Mouse (Mus musculus): ENCODE results near the gene Hs6st1.
A peak's percentile ranks its signal among the peaks of the same experiment; 100 is the strongest.

Gene Hs6st1

DNA sequence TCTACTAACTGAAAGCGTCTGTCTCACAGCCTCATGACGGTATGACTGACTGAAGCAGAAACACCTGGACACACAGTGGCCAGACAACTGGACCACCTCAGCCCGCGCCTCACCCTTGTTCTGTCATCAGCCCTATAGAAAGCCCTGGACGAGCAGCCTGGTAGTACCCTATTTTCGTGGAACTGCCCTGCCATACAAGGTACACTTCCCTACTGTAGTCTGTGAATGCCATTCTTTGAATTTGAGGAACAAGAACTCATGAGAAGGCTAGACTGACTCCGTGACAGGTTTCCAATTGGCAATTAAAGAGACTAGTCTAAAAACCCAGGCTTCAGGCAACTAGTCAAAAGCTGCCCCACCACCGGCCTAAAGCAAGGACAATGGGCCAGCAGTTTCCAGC lies 53.0 kb downstream of the Hs6st1 start:
- no peak for DNase-seq (ENCODE audit: low read depth in 2 of 2, low spot score in 2 of 2)

DNA sequence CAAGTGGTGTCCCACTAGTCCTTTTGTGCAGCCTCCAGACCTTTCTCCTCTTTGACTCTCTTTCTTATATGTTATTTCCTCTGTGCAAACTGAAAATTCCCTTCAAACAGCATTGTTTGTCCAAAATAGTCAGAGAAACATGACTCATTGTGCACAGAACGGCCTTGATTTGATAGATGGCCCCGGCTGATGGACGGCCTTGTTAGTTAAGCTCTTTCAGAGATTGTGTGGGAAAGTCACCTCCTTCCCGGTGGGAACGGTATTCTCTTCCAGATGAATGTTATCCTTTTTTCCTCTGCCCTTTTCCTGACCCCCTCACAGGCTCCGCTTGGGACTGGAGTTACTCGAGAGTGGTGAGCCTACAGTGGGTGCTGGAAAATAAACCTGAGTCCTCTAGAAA lies 56.9 kb downstream of the Hs6st1 start:
- no peak for DNase-seq (ENCODE audit: low read depth in 2 of 2, low spot score in 2 of 2)

GRCm38 (mm10) chr1:36129126-36129525 lies 60.9 kb downstream of the Hs6st1 start:
- no peak for DNase-seq (ENCODE audit: low read depth in 2 of 2, low spot score in 2 of 2)

GRCm38 (mm10) chr1:36129881-36130280 lies 61.7 kb downstream of the Hs6st1 start:
- no peak for DNase-seq (ENCODE audit: low read depth in 2 of 2, low spot score in 2 of 2)

DNA sequence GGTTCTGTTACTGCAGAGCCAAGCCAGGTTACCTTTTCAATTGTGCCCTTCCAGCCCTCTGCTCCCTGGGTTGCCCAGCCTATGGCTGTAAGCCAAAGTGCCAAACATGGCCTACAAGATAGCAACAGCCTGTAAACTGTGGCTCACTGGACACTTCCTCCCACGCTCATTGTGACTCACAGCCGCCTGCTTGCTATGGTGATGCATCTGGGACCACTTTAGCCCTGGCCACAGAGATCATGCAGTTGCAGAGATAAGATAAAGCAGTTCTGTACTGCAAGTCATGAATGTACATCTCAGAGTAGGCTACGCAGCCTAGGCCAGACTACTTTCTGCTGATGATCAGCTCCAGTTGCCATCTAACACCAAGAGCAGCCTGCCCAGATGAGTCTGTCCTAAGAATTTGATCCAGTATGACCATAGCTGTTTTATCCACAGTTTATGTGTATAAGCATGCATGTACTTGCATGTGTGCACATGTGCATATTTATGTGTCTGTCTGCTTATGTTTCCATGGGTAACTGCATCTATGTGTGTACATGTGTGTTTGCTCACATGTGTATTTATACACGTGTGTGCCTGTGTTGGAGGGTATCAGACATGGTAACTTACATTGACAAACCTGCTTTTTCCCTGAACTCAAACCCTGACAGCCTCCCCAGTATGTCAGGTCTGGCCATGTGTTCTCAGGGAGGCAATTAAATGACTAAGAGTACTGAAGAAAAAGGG lies 62.3 kb downstream of the Hs6st1 start:
- DNase-seq (ENCODE audit: low read depth in 2 of 2, low spot score in 2 of 2) = no peak

DNA sequence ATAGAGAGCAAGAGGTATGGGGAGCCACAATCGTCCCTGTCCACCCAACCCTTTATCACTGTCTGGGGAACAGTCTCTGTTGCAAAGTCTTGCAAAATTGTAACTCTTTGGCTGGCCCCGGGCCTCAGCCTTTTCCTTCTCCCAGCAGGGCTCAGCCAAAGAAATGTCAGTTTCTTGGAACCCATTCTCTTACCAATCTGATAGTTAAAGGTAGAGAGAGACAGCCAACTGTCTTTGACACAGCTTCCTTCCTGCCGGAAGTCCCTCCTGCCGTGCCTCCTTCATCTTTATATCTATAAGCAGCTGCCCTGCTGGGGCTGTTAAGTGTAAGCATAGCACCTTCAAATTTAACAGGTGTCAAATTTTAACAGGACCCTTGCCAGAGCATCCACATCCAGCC lies 63.0 kb downstream of the Hs6st1 start:
- no peak for DNase-seq (ENCODE audit: low read depth in 2 of 2, low spot score in 2 of 2)

DNA sequence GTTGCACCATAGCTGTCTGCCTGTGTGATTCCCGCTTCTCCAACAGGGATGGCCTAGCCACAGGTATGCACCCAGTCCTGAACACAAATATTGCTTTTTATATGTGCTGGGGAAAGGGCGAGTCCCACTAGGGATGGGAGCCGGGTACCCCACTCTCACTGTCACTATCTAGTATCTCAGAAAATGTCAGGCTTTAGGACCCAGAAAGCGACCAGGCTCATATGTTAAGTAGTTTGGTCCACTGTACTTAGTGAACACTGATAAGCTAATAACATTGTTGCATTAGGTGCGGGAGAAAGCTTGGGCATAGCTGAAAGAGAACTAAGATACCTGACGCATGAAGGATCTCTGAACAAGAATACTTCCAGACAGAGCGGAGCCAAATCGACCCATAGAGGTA lies 63.6 kb downstream of the Hs6st1 start:
- no peak for DNase-seq (ENCODE audit: low read depth in 2 of 2, low spot score in 2 of 2)

DNA sequence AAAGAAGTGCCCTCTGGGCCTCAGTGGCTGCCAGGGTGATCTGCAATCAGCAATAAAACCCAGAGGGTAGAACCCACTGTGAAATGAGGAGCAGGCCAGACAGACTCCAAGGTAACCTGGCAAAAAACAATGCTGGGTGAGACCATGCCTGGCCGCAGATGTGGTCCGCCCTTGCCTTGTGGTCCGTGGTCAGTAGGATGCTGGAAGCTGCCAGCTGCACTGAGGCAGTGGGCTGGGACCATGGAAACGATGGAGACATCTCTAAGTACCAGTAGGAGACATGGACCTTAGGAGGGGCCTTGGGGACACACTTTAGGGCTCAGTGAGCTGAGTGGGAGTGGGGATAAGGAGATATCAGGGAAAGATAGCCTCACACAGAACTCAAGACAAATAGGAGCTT lies 64.0 kb downstream of the Hs6st1 start:
- DNase-seq (ENCODE audit: low read depth in 2 of 2, low spot score in 2 of 2) = no peak

- peak in 1 of 2 experiments; percentile 16 for DNase-seq (ENCODE audit: low read depth in 2 of 2, low spot score in 2 of 2)
Observed at GRCm38 (mm10) chr1:36133041-36133440, 64.8 kb downstream of the Hs6st1 start.

DNA sequence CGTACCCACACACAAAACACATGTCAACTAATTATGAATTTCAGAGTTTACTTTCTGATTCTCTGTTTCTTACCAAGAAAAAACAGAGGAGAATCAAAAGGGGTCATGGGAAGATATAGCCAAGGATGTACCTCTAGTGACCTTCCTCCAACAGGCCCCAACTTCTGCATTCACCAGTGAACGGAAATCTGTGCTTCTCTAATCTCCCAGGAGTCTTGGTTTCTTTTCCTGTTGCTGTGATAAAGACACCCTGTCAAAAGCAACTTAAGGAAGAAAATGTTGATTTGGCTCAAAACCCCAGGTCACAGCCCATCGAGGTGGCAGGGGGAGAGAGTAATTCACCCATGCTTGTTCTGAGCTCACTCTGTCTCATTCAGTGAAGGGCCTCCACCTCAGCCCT lies 65.4 kb downstream of the Hs6st1 start:
- no peak for DNase-seq (ENCODE audit: low read depth in 2 of 2, low spot score in 2 of 2)

- DNase-seq (ENCODE audit: low read depth in 2 of 2, low spot score in 2 of 2) = peak; percentile 73 to 76
Observed at GRCm38 (mm10) chr1:36134584-36134983, 66.4 kb downstream of the Hs6st1 start.

GRCm38 (mm10) chr1:36140311-36140710 lies 72.1 kb downstream of the Hs6st1 start:
- DNase-seq (ENCODE audit: low read depth in 2 of 2, low spot score in 2 of 2) = no peak

DNA sequence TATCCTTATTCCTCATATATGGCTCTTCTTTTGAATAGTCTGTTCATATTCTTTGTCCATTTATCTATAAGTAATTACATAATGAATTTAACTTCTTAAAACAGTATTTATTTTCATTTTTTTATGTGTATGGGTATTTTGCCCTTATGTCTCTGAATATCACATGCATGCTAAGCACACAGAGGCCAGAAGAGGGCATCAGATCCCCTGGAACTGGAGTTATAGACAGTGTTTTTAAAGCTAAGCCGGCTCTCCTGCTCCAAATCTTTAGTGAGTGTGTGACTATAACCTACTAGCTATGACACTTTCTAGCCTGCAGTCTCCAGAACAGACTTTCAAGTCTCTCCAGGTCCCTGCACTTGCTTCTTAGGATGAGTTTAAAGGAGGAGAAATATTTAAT lies 76.8 kb downstream of the Hs6st1 start:
- peak in 1 of 2 experiments; percentile 39 for DNase-seq (ENCODE audit: low read depth in 2 of 2, low spot score in 2 of 2)

DNA sequence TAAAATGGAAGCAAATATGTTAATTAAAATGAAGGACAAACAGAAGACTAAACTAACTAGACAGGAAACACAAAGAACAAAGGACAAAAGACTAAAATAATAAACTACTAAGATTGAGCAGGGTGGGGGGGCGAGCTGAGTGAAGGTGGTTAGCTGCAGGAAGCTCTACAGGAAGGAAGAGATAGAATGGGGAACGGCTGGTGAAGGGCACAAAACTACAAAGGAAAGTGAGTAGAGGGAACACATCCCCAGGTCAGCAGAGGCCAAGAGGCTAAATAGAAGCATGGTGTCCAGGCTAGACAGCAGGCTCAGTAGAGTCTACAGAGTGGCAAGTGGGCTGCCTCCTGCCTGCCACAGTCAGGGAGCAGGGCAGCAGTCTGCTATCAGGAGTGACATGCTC lies 80.6 kb downstream of the Hs6st1 start:
- peak in 1 of 2 experiments; percentile 26 for DNase-seq (ENCODE audit: low read depth in 2 of 2, low spot score in 2 of 2)

GRCm38 (mm10) chr1:36149411-36149810 lies 81.2 kb downstream of the Hs6st1 start:
- DNase-seq (ENCODE audit: low read depth in 2 of 2, low spot score in 2 of 2) = peak; percentile 48 to 72

Data from CD8-positive naive resting alpha-beta T cell, adult 2 months (primary cell).